Mouse (Mus musculus) limb, embryonic 11.5 days (tissue): ENCODE results near the gene Plekha6. TPM values are rescaled to one million over a fixed set of nuclear protein-coding genes. Genes with fewer than 3 reads are reported as not detected.

Source experiments
- ATAC-seq: fragments of 200-750 bp; cut with Nextera tagmentation; 2 replicates; pipeline ENCODE4 v1.8.0; 2017; ENCODE audit warnings: low read depth; ENCODE audit not compliant: insufficient number of reproducible peaks, low FRiP score, low TSS enrichment
- DNase-seq: peaks from one replicate; pipeline ENCODE4 v3.0.0-alpha.2; 2015; ENCODE audit warnings: low spot score
- H3K27ac ChIP-seq: fragments of 300-500 bp; sonication (generic); replicated peaks from 2 replicates; pipeline ENCODE4 v1.5.1; 2014; ENCODE audit warnings: low read depth, mild to moderate bottlenecking, low read length
- H3K27me3 ChIP-seq: fragments of 300-500 bp; sonication (generic); 2 replicates; pipeline ENCODE4 v1.6.1; 2014; ENCODE audit warnings: mild to moderate bottlenecking, low read length, mixed read lengths; ENCODE audit not compliant: control insufficient read depth, insufficient read depth
- H3K36me3 ChIP-seq: fragments of 300-500 bp; sonication (generic); 2 replicates; pipeline ENCODE4 v1.6.1; 2014; ENCODE audit warnings: mild to moderate bottlenecking, low read length, moderate library complexity, mixed read lengths; ENCODE audit not compliant: control insufficient read depth, insufficient read depth
- H3K4me1 ChIP-seq: fragments of 300-500 bp; sonication (generic); 2 replicates; pipeline ENCODE4 v1.6.1; 2014; ENCODE audit warnings: low read length, mixed read lengths; ENCODE audit not compliant: control insufficient read depth, insufficient read depth
- H3K4me2 ChIP-seq: fragments of 300-500 bp; sonication (generic); 2 replicates; pipeline ENCODE4 v1.6.1; 2014; ENCODE audit warnings: low read depth, mild to moderate bottlenecking, moderate library complexity; ENCODE audit not compliant: severe bottlenecking
- H3K4me3 ChIP-seq: fragments of 300-500 bp; sonication (generic); 2 replicates; pipeline ENCODE4 v1.5.1; 2014; ENCODE audit warnings: low read depth, low read length
- H3K9ac ChIP-seq: fragments of 300-500 bp; sonication (generic); 2 replicates; pipeline ENCODE4 v1.6.1; 2014; ENCODE audit warnings: mild to moderate bottlenecking, low read length
- H3K9me3 ChIP-seq: fragments of 300-500 bp; sonication (generic); 2 replicates; pipeline ENCODE4 v1.6.1; 2016; ENCODE audit warnings: low read length; ENCODE audit not compliant: control insufficient read depth
- WGBS: fragments of 180-500 bp; shearing (Covaris S2); extraction: QIAGEN DNeasy Blood & Tissue Kit; methylation state at CpG from one replicate; pipeline ENCODE4 v1.1.7; 2014; 5-methylcytosine and 5-hydroxymethylcytosine counted together
- polyA plus RNA-seq: library from polyadenylated mRNA; unstranded; fragments of >200 nt; fragmentation: Nextera tagmentation; extraction: Ambion mirVana; gene quantifications from 2 replicates; pipeline ENCODE4 v1.2.1, GENCODE M21; 2014

Gene Plekha6
- polyA plus RNA-seq, 1 experiment from 2014 or later: 0.75 TPM

- H3K36me3 ChIP-seq: peaks cover 20% of the 10 kb centered on the region
- 41% methylated on average over 4 of the region's 4 CpGs for WGBS
- peaks cover 21% of the 10 kb centered on the region for H3K4me1 ChIP-seq
- H3K27ac ChIP-seq: no peak overlapping the region
- H3K9ac ChIP-seq: peak overlapping the region; percentile 23; the same call in 1 of the 2 replicates
- DNase-seq (no peak), ATAC-seq (no peak)
- H3K27me3 ChIP-seq: no peaks in the 10 kb centered on the region
- H3K9me3 ChIP-seq: no peaks in the 10 kb centered on the region
- H3K4me2 ChIP-seq: peak overlapping the region; percentile 99
- peak overlapping the region; percentile 98 for H3K4me3 ChIP-seq
These were observed 29.9 kb upstream of the Plekha6 start for GRCm38 (mm10) chr1:133134071-133134470.

- no peak for DNase-seq
- no peak for ATAC-seq
- peaks cover 20% of the 10 kb centered on the region for H3K36me3 ChIP-seq
These were observed 29.1 kb upstream of the Plekha6 start for GRCm38 (mm10) chr1:133134881-133135280.

GRCm38 (mm10) chr1:133135808-133136207 is 28.2 kb upstream of the Plekha6 start:
- no peak overlapping the region for H3K4me2 ChIP-seq

More at GRCm38 (mm10) chr1:133134881-133135280, 29.1 kb upstream of the Plekha6 start:
- Histone ChIP-seq H3K9me3 (no peaks in the 10 kb centered on the region), H3K4me1 (peaks cover 21% of the 10 kb centered on the region), H3K4me3 (peak overlapping the region; percentile 98; the same call in 1 of the 2 replicates), H3K27me3 (no peaks in the 10 kb centered on the region), H3K27ac (no peak overlapping the region), H3K4me2 (peak overlapping the region; percentile 99), H3K9ac (no peak overlapping the region)
- WGBS: 69% methylated on average over 4 of the region's 4 CpGs

GRCm38 (mm10) chr1:133138401-133138800 is 25.6 kb upstream of the Plekha6 start:
- no peak for ATAC-seq
- no peak for DNase-seq
- Histone ChIP-seq H3K4me1 (peaks cover 12% of the 10 kb centered on the region), H3K9ac (no peak overlapping the region), H3K9me3 (no peaks in the 10 kb centered on the region), H3K4me3 (no peak overlapping the region), H3K4me2 (no peak overlapping the region), H3K36me3 (peaks cover 27% of the 10 kb centered on the region), H3K27me3 (no peaks in the 10 kb centered on the region), H3K27ac (no peak overlapping the region)
- WGBS: 100% methylated on average over 1 of the region's 1 CpGs

More at GRCm38 (mm10) chr1:133135808-133136207, 28.2 kb upstream of the Plekha6 start:
- no peaks in the 10 kb centered on the region for H3K9me3 ChIP-seq
- H3K4me3 ChIP-seq: no peak overlapping the region
- peaks cover 21% of the 10 kb centered on the region for H3K4me1 ChIP-seq
- 73% methylated on average over 5 of the region's 5 CpGs for WGBS
- DNase-seq (no peak), ATAC-seq (no peak)
- H3K9ac ChIP-seq: no peak overlapping the region
- H3K27ac ChIP-seq: no peak overlapping the region
- peaks cover 21% of the 10 kb centered on the region for H3K36me3 ChIP-seq
- H3K27me3 ChIP-seq: no peaks in the 10 kb centered on the region

- DNase-seq: peak; percentile 64
- no peak overlapping the region for H3K27ac ChIP-seq
- H3K9ac ChIP-seq: no peak overlapping the region
- H3K9me3 ChIP-seq: no peaks in the 10 kb centered on the region
- H3K27me3 ChIP-seq: no peaks in the 10 kb centered on the region
- H3K4me1 ChIP-seq: no peaks in the 10 kb centered on the region
- no peak overlapping the region for H3K4me2 ChIP-seq
- no peak overlapping the region for H3K4me3 ChIP-seq
- ATAC-seq: 0 out of 2 replicates have a peak, but pooled peaks have one; percentile 54
- 63% methylated on average over 22 of the region's 22 CpGs for WGBS
- H3K36me3 ChIP-seq: peaks cover 2% of the 10 kb centered on the region
These were observed 17.7 kb upstream of the Plekha6 start for GRCm38 (mm10) chr1:133146014-133147009.

- Histone ChIP-seq H3K4me1 (no peaks in the 10 kb centered on the region), H3K4me3 (no peak overlapping the region), H3K27ac (no peak overlapping the region), H3K27me3 (no peaks in the 10 kb centered on the region), H3K36me3 (no peaks in the 10 kb centered on the region; the same call in 1 of the 2 replicates), H3K9ac (no peak overlapping the region), H3K4me2 (no peak overlapping the region), H3K9me3 (no peaks in the 10 kb centered on the region)
- DNase-seq (no peak), ATAC-seq (no peak)
- 87% methylated on average over 5 of the region's 5 CpGs for WGBS
These were observed 16.7 kb upstream of the Plekha6 start for GRCm38 (mm10) chr1:133147324-133147723.

GRCm38 (mm10) chr1:133148122-133148521 is 15.9 kb upstream of the Plekha6 start:
- Histone ChIP-seq H3K9me3 (no peaks in the 10 kb centered on the region), H3K36me3 (no peaks in the 10 kb centered on the region; the same call in 1 of the 2 replicates), H3K27me3 (no peaks in the 10 kb centered on the region), H3K4me1 (no peaks in the 10 kb centered on the region), H3K9ac (no peak overlapping the region), H3K27ac (no peak overlapping the region), H3K4me3 (no peak overlapping the region), H3K4me2 (no peak overlapping the region)
- 93% methylated on average over 8 of the region's 8 CpGs for WGBS
- no peak for DNase-seq
- no peak for ATAC-seq

GRCm38 (mm10) chr1:133150556-133150955 is 13.5 kb upstream of the Plekha6 start:
- H3K9ac ChIP-seq: no peak overlapping the region
- WGBS: 95% methylated on average over 2 of the region's 2 CpGs
- no peak for ATAC-seq
- no peak for DNase-seq
- H3K27me3 ChIP-seq: no peaks in the 10 kb centered on the region
- no peak overlapping the region for H3K27ac ChIP-seq
- no peaks in the 10 kb centered on the region for H3K9me3 ChIP-seq
- H3K36me3 ChIP-seq: no peaks in the 10 kb centered on the region; the same call in 1 of the 2 replicates
- H3K4me3 ChIP-seq: no peak overlapping the region
- H3K4me1 ChIP-seq: no peaks in the 10 kb centered on the region
- no peak overlapping the region for H3K4me2 ChIP-seq
